Mouse (Mus musculus) liver, embryonic 13.5 days (tissue): ENCODE results near the gene Slc35c2. TPM values are rescaled to one million over a fixed set of nuclear protein-coding genes. Genes with fewer than 3 reads are reported as not detected.
A peak's percentile ranks its signal among the peaks of the same experiment; 100 is the strongest.

ENCODE experiments used
- ATAC-seq: fragments of 200-750 bp; cut with Nextera tagmentation; 2 replicates; pipeline ENCODE4 v1.8.0; 2017; ENCODE audit warnings: low read depth, mild to moderate bottlenecking, moderate number of reproducible peaks, moderate library complexity
- DNase-seq: peaks from one replicate; pipeline ENCODE4 v3.0.0; 2022
- H3K27ac ChIP-seq: fragments of 300-500 bp; sonication (generic); 2 replicates; pipeline ENCODE4 v1.5.1; 2015; ENCODE audit warnings: moderate library complexity, mild to moderate bottlenecking, inconsistent platforms
- H3K27me3 ChIP-seq: fragments of 300-500 bp; sonication (generic); 2 replicates; pipeline ENCODE4 v1.6.1; 2015; ENCODE audit warnings: mild to moderate bottlenecking, inconsistent platforms
- H3K36me3 ChIP-seq: fragments of 300-500 bp; sonication (generic); 2 replicates; pipeline ENCODE4 v1.6.1; 2015; ENCODE audit warnings: mild to moderate bottlenecking, inconsistent platforms
- H3K4me1 ChIP-seq: fragments of 300-500 bp; sonication (generic); replicated peaks from 2 replicates; pipeline ENCODE4 v1.6.1; 2015; ENCODE audit warnings: inconsistent platforms
- H3K4me2 ChIP-seq: fragments of 300-500 bp; sonication (generic); 2 replicates; pipeline ENCODE4 v1.6.1; 2015; ENCODE audit warnings: inconsistent platforms, mild to moderate bottlenecking, moderate library complexity
- H3K4me3 ChIP-seq: fragments of 300-500 bp; sonication (generic); replicated peaks from 2 replicates; pipeline ENCODE4 v1.5.1; 2015; ENCODE audit warnings: mild to moderate bottlenecking, inconsistent platforms
- H3K9ac ChIP-seq: fragments of 300-500 bp; sonication (generic); 2 replicates; pipeline ENCODE4 v1.6.1; 2015; ENCODE audit warnings: mild to moderate bottlenecking, inconsistent platforms
- H3K9me3 ChIP-seq: fragments of 300-500 bp; sonication (generic); replicated peaks from 2 replicates; pipeline ENCODE4 v1.6.1; 2016; ENCODE audit warnings: inconsistent platforms
- WGBS: fragments of 180-500 bp; shearing (Covaris S2); methylation state at CpG from one replicate; pipeline ENCODE4 v1.1.7; 2015; ENCODE audit not compliant: insufficient replicate concordance; 5-methylcytosine and 5-hydroxymethylcytosine counted together
- polyA plus RNA-seq: library from polyadenylated mRNA; unstranded; fragments of >200 nt; fragmentation: Nextera tagmentation; extraction: Ambion mirVana; gene quantifications from 2 replicates; pipeline ENCODE4 v1.2.1, GENCODE M21; 2015

The Slc35c2 gene
- polyA plus RNA-seq, 1 experiment from 2014 or later = 40.2 TPM

GRCm38 (mm10) chr2:165310818-165311425 is 23.3 kb upstream of the Slc35c2 start:
- H3K36me3 ChIP-seq = peaks cover 42% of the 10 kb centered on the region
- H3K4me2 ChIP-seq = no peak overlapping the region
- no peak overlapping the region for H3K27ac ChIP-seq
- H3K4me3 ChIP-seq = no peak overlapping the region
- DNase-seq (no peak), ATAC-seq (no peak)
- no peaks in the 10 kb centered on the region for H3K9me3 ChIP-seq
- peaks cover 15% of the 10 kb centered on the region for H3K4me1 ChIP-seq
- H3K27me3 ChIP-seq = no peaks in the 10 kb centered on the region
- WGBS = 73% methylated on average over 13 of the region's 13 CpGs
- no peak overlapping the region for H3K9ac ChIP-seq

- WGBS = 85% methylated on average over 6 of the region's 6 CpGs
- Histone ChIP-seq H3K27me3 (no peaks in the 10 kb centered on the region), H3K36me3 (peaks cover 41% of the 10 kb centered on the region), H3K4me3 (no peak overlapping the region), H3K27ac (no peak overlapping the region), H3K4me2 (no peak overlapping the region), H3K9me3 (no peaks in the 10 kb centered on the region), H3K9ac (no peak overlapping the region), H3K4me1 (peaks cover 18% of the 10 kb centered on the region; the same call in 1 of the 2 replicates)
- DNase-seq = no peak
- no peak for ATAC-seq
These were observed 20.1 kb upstream of the Slc35c2 start for GRCm38 (mm10) chr2:165307801-165308200.

- Histone ChIP-seq H3K36me3 (peaks cover 42% of the 10 kb centered on the region), H3K4me1 (peaks cover 18% of the 10 kb centered on the region; the same call in 1 of the 2 replicates), H3K4me3 (no peak overlapping the region), H3K4me2 (no peak overlapping the region), H3K27me3 (no peaks in the 10 kb centered on the region), H3K9ac (no peak overlapping the region), H3K27ac (peak overlapping the region; percentile 34), H3K9me3 (no peaks in the 10 kb centered on the region)
- 75% methylated on average over 8 of the region's 8 CpGs for WGBS
- DNase-seq = no peak
- ATAC-seq = no peak
These were observed 17.8 kb upstream of the Slc35c2 start for GRCm38 (mm10) chr2:165305438-165305837.

- DNase-seq (no peak), ATAC-seq (0 out of 2 replicates have a peak, but pooled peaks have one; percentile 22)
- H3K9me3 ChIP-seq = no peaks in the 10 kb centered on the region
- H3K4me2 ChIP-seq = no peak overlapping the region
- no peaks in the 10 kb centered on the region for H3K27me3 ChIP-seq
- no peak overlapping the region for H3K9ac ChIP-seq
- H3K4me3 ChIP-seq = no peak overlapping the region
- H3K27ac ChIP-seq = peak overlapping the region; percentile 34; the same call in 1 of the 2 replicates
- H3K4me1 ChIP-seq = peaks cover 18% of the 10 kb centered on the region; the same call in 1 of the 2 replicates
- H3K36me3 ChIP-seq = peaks cover 37% of the 10 kb centered on the region
- WGBS = 74% methylated on average over 19 of the region's 19 CpGs
These were observed 17.1 kb upstream of the Slc35c2 start for GRCm38 (mm10) chr2:165304819-165305218.

- 84% methylated on average over 6 of the region's 6 CpGs for WGBS
These were observed 15.8 kb upstream of the Slc35c2 start for GRCm38 (mm10) chr2:165303354-165304012.

GRCm38 (mm10) chr2:165301409-165301808 is 13.7 kb upstream of the Slc35c2 start:
- no peak overlapping the region for H3K4me3 ChIP-seq
- no peaks in the 10 kb centered on the region for H3K9me3 ChIP-seq
- H3K4me1 ChIP-seq = peaks cover 14% of the 10 kb centered on the region; the same call in 1 of the 2 replicates
- no peak for ATAC-seq
- no peak for DNase-seq
- no peak overlapping the region for H3K27ac ChIP-seq
- no peak overlapping the region for H3K4me2 ChIP-seq
- H3K27me3 ChIP-seq = no peaks in the 10 kb centered on the region
- WGBS = 67% methylated on average over 3 of the region's 3 CpGs
- peaks cover 43% of the 10 kb centered on the region for H3K36me3 ChIP-seq
- H3K9ac ChIP-seq = no peak overlapping the region

More at GRCm38 (mm10) chr2:165303354-165304012, 15.8 kb upstream of the Slc35c2 start:
- Histone ChIP-seq H3K27ac (no peak overlapping the region), H3K27me3 (no peaks in the 10 kb centered on the region), H3K36me3 (peaks cover 34% of the 10 kb centered on the region), H3K9me3 (no peaks in the 10 kb centered on the region), H3K4me3 (no peak overlapping the region), H3K4me2 (no peak overlapping the region), H3K4me1 (peaks cover 18% of the 10 kb centered on the region; the same call in 1 of the 2 replicates), H3K9ac (no peak overlapping the region)
- DNase-seq = no peak
- no peak for ATAC-seq

GRCm38 (mm10) chr2:165300885-165301284 is 13.2 kb upstream of the Slc35c2 start:
- H3K36me3 ChIP-seq = peaks cover 46% of the 10 kb centered on the region
- no peaks in the 10 kb centered on the region for H3K9me3 ChIP-seq

GRCm38 (mm10) chr2:165300424-165300823 is 12.8 kb upstream of the Slc35c2 start:
- ATAC-seq (no peak), DNase-seq (no peak)
- WGBS = 53% methylated on average over 8 of the region's 8 CpGs
- Histone ChIP-seq H3K4me2 (no peak overlapping the region), H3K27me3 (no peaks in the 10 kb centered on the region), H3K4me3 (no peak overlapping the region), H3K9me3 (no peaks in the 10 kb centered on the region), H3K4me1 (peaks cover 6% of the 10 kb centered on the region; the same call in 1 of the 2 replicates), H3K27ac (no peak overlapping the region), H3K36me3 (peaks cover 51% of the 10 kb centered on the region), H3K9ac (no peak overlapping the region)

More at GRCm38 (mm10) chr2:165300885-165301284, 13.2 kb upstream of the Slc35c2 start:
- WGBS = 81% methylated on average over 6 of the region's 6 CpGs
- no peak overlapping the region for H3K9ac ChIP-seq
- no peaks in the 10 kb centered on the region for H3K27me3 ChIP-seq
- no peak overlapping the region for H3K27ac ChIP-seq
- DNase-seq (no peak), ATAC-seq (no peak)
- no peak overlapping the region for H3K4me3 ChIP-seq
- H3K4me1 ChIP-seq = peaks cover 9% of the 10 kb centered on the region; the same call in 1 of the 2 replicates
- no peak overlapping the region for H3K4me2 ChIP-seq

- DNase-seq (no peak), ATAC-seq (0 out of 2 replicates have a peak, but pooled peaks have one; percentile 37)
- no peaks in the 10 kb centered on the region for H3K4me1 ChIP-seq
- no peak overlapping the region for H3K4me2 ChIP-seq
- H3K36me3 ChIP-seq = peaks cover 54% of the 10 kb centered on the region
- no peak overlapping the region for H3K4me3 ChIP-seq
- 75% methylated on average over 11 of the region's 11 CpGs for WGBS
- H3K27me3 ChIP-seq = no peaks in the 10 kb centered on the region
- H3K9me3 ChIP-seq = no peaks in the 10 kb centered on the region
- no peak overlapping the region for H3K9ac ChIP-seq
- no peak overlapping the region for H3K27ac ChIP-seq
These were observed 9.8 kb upstream of the Slc35c2 start for GRCm38 (mm10) chr2:165297429-165297828.

- Histone ChIP-seq H3K36me3 (peaks cover 56% of the 10 kb centered on the region), H3K4me3 (no peak overlapping the region), H3K4me1 (no peaks in the 10 kb centered on the region), H3K9me3 (no peaks in the 10 kb centered on the region), H3K9ac (no peak overlapping the region), H3K4me2 (no peak overlapping the region), H3K27me3 (no peaks in the 10 kb centered on the region), H3K27ac (no peak overlapping the region)
- ATAC-seq (no peak), DNase-seq (no peak)
- 83% methylated on average over 18 of the region's 18 CpGs for WGBS
These were observed 8.9 kb upstream of the Slc35c2 start for GRCm38 (mm10) chr2:165296571-165296970.

GRCm38 (mm10) chr2:165288315-165289031 is 804 bp upstream of the Slc35c2 start:
- Histone ChIP-seq H3K27me3 (no peaks in the 10 kb centered on the region), H3K4me2 (peak overlapping the region; percentile 97), H3K9me3 (no peaks in the 10 kb centered on the region), H3K36me3 (peaks cover 22% of the 10 kb centered on the region), H3K27ac (no peak overlapping the region), H3K9ac (no peak overlapping the region), H3K4me3 (peak overlapping the region; percentile 83), H3K4me1 (peaks cover 46% of the 10 kb centered on the region)
- WGBS = 57% methylated on average over 18 of the region's 18 CpGs
- ATAC-seq = no peak
- no peak for DNase-seq
